Mouse (Mus musculus): ENCODE data around the gene A2m.

DNA sequence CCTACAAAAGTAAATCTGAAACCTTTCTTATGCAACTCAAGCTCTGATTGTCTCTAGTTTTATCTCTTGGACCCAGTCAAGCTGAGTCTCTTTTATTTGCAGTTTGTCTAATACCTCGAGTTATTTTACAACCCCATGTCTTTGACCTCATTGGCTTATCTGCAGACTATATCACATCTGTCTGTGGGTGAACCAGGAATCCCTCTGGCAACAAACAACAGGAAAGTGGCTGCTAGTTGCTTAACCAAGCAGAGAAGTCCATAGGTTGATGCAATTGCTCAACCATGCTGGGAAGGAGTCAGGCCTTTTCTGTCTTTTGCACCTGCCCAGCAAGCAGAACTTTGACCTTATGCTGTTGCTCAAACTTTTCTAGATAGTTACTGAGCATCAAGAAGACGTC lies 12.7 kb upstream of the A2m start:
- TF ChIP-seq CTCF (IDR thresholded peaks at IDR 0.05; ENCODE audit: extremely low read depth, insufficient read depth, low read length) (no peak), POLR2A (IDR thresholded peaks at IDR 0.05; ENCODE audit: extremely low read depth, insufficient read depth, low read length) (no peak)
